In the genomic region with DNA sequence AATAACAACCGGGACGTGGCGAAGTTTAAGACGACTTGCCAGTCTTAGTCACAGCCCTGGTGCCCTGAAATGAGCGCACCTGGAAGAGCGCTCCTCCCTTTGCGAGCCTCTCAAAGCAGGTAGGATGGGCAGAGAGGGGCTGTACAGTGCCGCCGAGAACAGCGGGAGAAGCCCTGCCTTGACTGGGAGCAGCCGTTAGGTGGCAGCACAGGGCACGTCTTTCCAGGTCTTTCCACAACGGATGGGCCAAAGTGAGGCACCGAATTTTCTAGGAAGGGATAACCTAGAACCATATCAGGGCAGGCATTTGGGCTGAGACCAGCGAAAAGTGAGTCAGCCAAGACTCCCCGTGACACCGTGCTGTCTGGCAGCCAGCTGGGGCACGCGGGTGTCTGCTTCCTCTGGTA, we compare ENCODE assay signal across 9 mouse cellular contexts.
DNase-seq lines count a peak whose midpoint lies in the region; ATAC-seq and TF ChIP-seq lines count a peak whose summit lies in the region.
"Had no signal": no experiment of that assay in that cellular context is flagged by ENCODE, and none has a peak within 500 bp of the region (broad histone marks: within the 10 kb centered on the region; RNA-seq: fewer than 3 reads in every experiment).

No protein-coding gene starts in this region.

- H3K4me3 ChIP-seq in ES-Bruce4 (ENCODE audit: low read depth, low read length), result peak overlapping the region; percentile 45
- peak overlapping the region; percentile 37 for H3K4me3 ChIP-seq in forebrain, embryonic 14.5 days (ENCODE audit: low read depth, low read length)
- H3K4me3 ChIP-seq in olfactory bulb, adult 2 months (ENCODE audit: insufficient read depth, low read depth, low read length), result peak overlapping the region; percentile 44
- peak overlapping the region; percentile 38 for H3K4me3 ChIP-seq in thymus, adult 2 months (ENCODE audit: control insufficient read depth, insufficient read depth, low read length)

- peak overlapping the region; percentile 68 for H3K4me2 ChIP-seq in forebrain, embryonic 14.5 days (ENCODE audit: low read length)

- no peak for TF ChIP-seq EP300 in ES-Bruce4 (IDR thresholded peaks at IDR 0.05; ENCODE audit: insufficient read depth, low read depth, low read length)

- 0 out of 2 replicates have a peak overlapping the region, but pooled peaks have one; percentile 28 for H3K9ac ChIP-seq in ES-Bruce4 (ENCODE audit: low read depth, poor library complexity, severe bottlenecking)
- H3K9ac ChIP-seq in forebrain, embryonic 14.5 days (ENCODE audit: low read length), result peak overlapping the region; percentile 59

- no peaks in the 10 kb centered on the region for H3K36me3 ChIP-seq in ES-Bruce4 (ENCODE audit: control insufficient read depth, insufficient read depth, low read length, poor library complexity, severe bottlenecking)
- H3K36me3 ChIP-seq in forebrain, embryonic 14.5 days (ENCODE audit: control insufficient read depth, insufficient read depth, low read length), result no peaks in the 10 kb centered on the region
- no peaks in the 10 kb centered on the region for H3K36me3 ChIP-seq in thymus, adult 2 months (ENCODE audit: control insufficient read depth, insufficient read depth, low read length)

- peak; percentile 74 for ATAC-seq in cerebellum, adult (ENCODE audit: insufficient number of reproducible peaks, low FRiP score, low TSS enrichment)
- ATAC-seq in forebrain, embryonic 14.5 days, result peak; percentile 93

- intact Hi-C loops in heart, postnatal 25 days (cut with DNase I), result loop anchor here (10.0 kb wide), 1 partner anchor 101 kb away; a partner anchor contains a TSS

- no peaks in the 10 kb centered on the region for H3K27me3 ChIP-seq in ES-Bruce4 (ENCODE audit: control insufficient read depth, insufficient read depth, low read length, poor library complexity, severe bottlenecking)
- no peaks in the 10 kb centered on the region for H3K27me3 ChIP-seq in forebrain, embryonic 14.5 days (replicated peaks; ENCODE audit: control insufficient read depth, insufficient read depth, low read length)
- H3K27me3 ChIP-seq in thymus, adult 2 months (ENCODE audit: control insufficient read depth, insufficient read depth, low read length), result no peaks in the 10 kb centered on the region

- H3K27ac ChIP-seq in ES-Bruce4 (ENCODE audit: insufficient read depth, low read length), result no peak overlapping the region
- H3K27ac ChIP-seq in forebrain, embryonic 14.5 days (ENCODE audit: low read depth, low read length), result no peak overlapping the region
- 0 out of 2 replicates have a peak overlapping the region, but pooled peaks have one; percentile 36 for H3K27ac ChIP-seq in olfactory bulb, adult 2 months (ENCODE audit: insufficient read depth, low read depth, low read length)
- peak overlapping the region; percentile 100 for H3K27ac ChIP-seq in thymus, adult 2 months (ENCODE audit: control insufficient read depth, insufficient read depth, low read length)
- H3K27ac ChIP-seq: macrophage had no signal

- no peaks in the 10 kb centered on the region for H3K9me3 ChIP-seq in ES-Bruce4 (replicated peaks; ENCODE audit: control insufficient read depth, insufficient read depth, low read length, poor library complexity, severe bottlenecking)
- no peaks in the 10 kb centered on the region for H3K9me3 ChIP-seq in forebrain, embryonic 14.5 days (replicated peaks; ENCODE audit: control insufficient read depth, low read length)

- TF ChIP-seq CTCF in ES-Bruce4 (IDR thresholded peaks at IDR 0.05; ENCODE audit: low read depth, low read length), result peak; percentile 92
- peak; percentile 86 for TF ChIP-seq CTCF in olfactory bulb, adult 2 months (IDR thresholded peaks at IDR 0.05; ENCODE audit: insufficient read depth, low read depth, low read length)
- TF ChIP-seq CTCF in thymus, adult 2 months (IDR thresholded peaks at IDR 0.05; ENCODE audit: borderline replicate concordance, control insufficient read depth, extremely low read depth, insufficient read depth, low read length, poor library complexity), result peak; percentile 92

- no peak for TF ChIP-seq POLR2A in ES-Bruce4 (IDR thresholded peaks at IDR 0.05; ENCODE audit: insufficient read depth, low read length)
- TF ChIP-seq POLR2A in olfactory bulb, adult 2 months (IDR thresholded peaks at IDR 0.05; ENCODE audit: insufficient read depth, low read depth, low read length), result no peak
- TF ChIP-seq POLR2A in thymus, adult 2 months (IDR thresholded peaks at IDR 0.05; ENCODE audit: control insufficient read depth, extremely low read depth, insufficient read depth, low read length, poor library complexity), result peak; percentile 59

- peaks cover 3% of the 10 kb centered on the region for H3K4me1 ChIP-seq in ES-Bruce4 (ENCODE audit: control insufficient read depth, insufficient read depth, low read length)
- H3K4me1 ChIP-seq in forebrain, embryonic 14.5 days (ENCODE audit: control insufficient read depth, insufficient read depth, low read length), result no peaks in the 10 kb centered on the region; the same call in 1 of the 2 replicates
- peaks cover 7% of the 10 kb centered on the region for H3K4me1 ChIP-seq in olfactory bulb, adult 2 months (ENCODE audit: control insufficient read depth, insufficient read depth, low read length)
- peaks cover 42% of the 10 kb centered on the region for H3K4me1 ChIP-seq in thymus, adult 2 months (replicated peaks; ENCODE audit: control insufficient read depth, insufficient read depth, low read length)

- 6% methylated on average over 19 of the region's 19 CpGs for WGBS in forebrain, embryonic 14.5 days
- WGBS in olfactory bulb, adult 2 months, result 2% methylated on average over 19 of the region's 19 CpGs
- WGBS in thymus, adult 2 months, result 1% methylated on average over 19 of the region's 19 CpGs

- peak; percentile 86 for DNase-seq in forebrain, embryonic 14.5 days (ENCODE audit: low spot score)
- DNase-seq in heart, postnatal 25 days (ENCODE audit: low spot score), result peak; percentile 63
- DNase-seq in layer of hippocampus, adult 18-20 months (ENCODE audit: low spot score in 2 of 2), result peak; percentile 73 to 93
- DNase-seq in lung, adult 18-20 months, result peak; percentile 78 to 85
- DNase-seq in thymus, adult 2 months, result peak; percentile 82

Comparison
In these comparisons a context has a peak if more than half of its experiments do, and no peak if none do; other contexts are left out.
1. H3K27ac ChIP-seq: peak in olfactory bulb, adult 2 months (single experiment) and thymus, adult 2 months (single experiment); none in ES-Bruce4 (single experiment) and forebrain, embryonic 14.5 days (single experiment).
2. Peak in every context shown above with its lines, with median percentiles within 50 percentile points of each other: H3K4me3 ChIP-seq, CTCF ChIP-seq and DNase-seq.